Mouse (Mus musculus) left cerebral cortex, postnatal 25 days (tissue): ENCODE measurements at regions not wholly inside any gene's neighbourhood (a gene's known extent, or its start where the extent isn't known, plus 50 kb on each side); places are given as distances from the start of the nearest gene placed in this dataset.

Experiments used
- DNase-seq, 2 experiments: peaks; one replicate each; pipeline ENCODE4 v3.0.0; 2022; ENCODE audit warnings: low spot score in 2 of 2, mixed read lengths in 1 of 2
- intact Hi-C: fragments of 180-260 bp; cut with DNase I; formaldehyde crosslinking; loops from one replicate; pipeline ENCODE4 v1.15.1; 2025

- no peak for DNase-seq
- intact Hi-C loops: no loop called here
Observed at GRCm38 (mm10) chr3:37876016-37876765, 151.9 kb upstream of the Gm5148 start.

DNA sequence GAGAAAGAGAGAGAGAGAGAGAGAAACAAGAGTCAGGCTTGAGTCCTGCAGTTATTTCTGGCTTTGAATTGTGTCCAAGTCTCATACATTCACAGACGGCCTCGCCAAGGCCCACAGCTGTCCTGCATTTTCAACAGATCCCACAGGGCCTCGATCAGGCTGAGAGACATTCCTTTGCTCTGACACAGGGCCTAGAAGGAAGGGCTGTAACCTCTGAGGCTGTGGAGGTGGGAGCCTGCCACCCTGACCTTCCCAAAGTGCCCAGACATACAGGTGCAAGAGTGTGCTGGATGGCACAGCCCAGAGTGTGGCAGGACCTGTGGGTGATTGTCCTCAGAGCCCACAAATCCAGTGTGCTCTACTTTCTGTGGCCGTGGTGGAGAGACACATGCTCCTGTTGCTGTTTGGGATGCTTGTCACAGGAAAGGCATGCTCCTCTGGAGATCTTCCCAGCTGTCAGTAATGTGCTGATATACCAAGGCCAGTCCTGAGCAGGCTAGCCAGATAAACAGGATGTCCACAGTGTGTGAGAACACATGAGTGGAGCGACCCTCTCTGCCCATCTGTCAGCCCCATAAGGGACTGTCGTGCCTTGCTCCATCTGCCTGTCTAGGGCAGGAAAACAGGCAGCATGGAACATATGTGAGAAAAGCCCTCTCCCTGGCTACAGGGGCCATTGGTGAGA, 151.2 kb upstream of the Gm5148 start:
- intact Hi-C loops: no loop called here
- DNase-seq: peak in 1 of 2 experiments; percentile 23

GRCm38 (mm10) chr3:37874864-37875263, 150.6 kb upstream of the Gm5148 start:
- no peak for DNase-seq
- intact Hi-C loops: no loop called here

GRCm38 (mm10) chr3:37874346-37874745, 150.1 kb upstream of the Gm5148 start:
- intact Hi-C loops: no loop called here
- no peak for DNase-seq

DNA sequence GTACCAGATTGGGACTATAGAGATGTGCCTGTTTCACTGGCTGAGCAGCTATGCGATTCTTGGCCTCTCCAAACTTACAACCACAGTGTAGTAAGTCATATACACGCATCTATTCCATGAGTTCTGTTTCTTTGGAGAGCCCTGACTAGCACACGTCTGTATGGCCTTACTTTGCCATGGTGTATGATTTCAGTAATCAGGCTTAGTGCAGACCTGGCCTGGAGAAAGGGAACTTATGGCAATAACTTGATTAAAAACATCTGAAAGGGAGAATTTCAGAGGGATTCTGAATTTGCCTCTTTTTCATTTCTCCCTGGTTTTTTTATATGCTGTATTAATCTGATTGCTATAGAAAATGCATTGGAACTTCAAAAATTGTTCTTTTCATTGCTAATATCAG, 148.0 kb upstream of the Gm5148 start:
- DNase-seq: no peak
- intact Hi-C loops: no loop called here

DNA sequence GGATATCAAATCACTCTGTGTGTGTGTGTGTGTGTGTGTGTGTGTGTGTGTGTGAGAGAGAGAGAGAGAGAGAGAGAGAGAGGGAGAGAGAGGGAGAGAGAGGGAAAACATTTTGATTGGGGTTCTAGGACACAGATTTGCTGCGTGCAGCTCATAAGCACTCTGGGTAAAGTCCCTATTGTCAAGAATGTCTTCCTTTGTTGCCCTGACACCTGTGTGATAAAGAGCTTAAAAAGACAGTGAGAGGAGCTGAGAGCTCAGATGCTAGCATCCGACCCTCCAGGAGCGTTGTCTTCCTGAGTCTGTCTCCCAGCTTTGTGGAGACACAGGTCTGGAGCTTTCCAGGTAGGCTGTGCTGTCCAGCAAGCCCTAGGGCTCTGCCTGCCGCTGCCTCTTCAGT, 146.8 kb upstream of the Gm5148 start:
- intact Hi-C loops: no loop called here
- DNase-seq: no peak

DNA sequence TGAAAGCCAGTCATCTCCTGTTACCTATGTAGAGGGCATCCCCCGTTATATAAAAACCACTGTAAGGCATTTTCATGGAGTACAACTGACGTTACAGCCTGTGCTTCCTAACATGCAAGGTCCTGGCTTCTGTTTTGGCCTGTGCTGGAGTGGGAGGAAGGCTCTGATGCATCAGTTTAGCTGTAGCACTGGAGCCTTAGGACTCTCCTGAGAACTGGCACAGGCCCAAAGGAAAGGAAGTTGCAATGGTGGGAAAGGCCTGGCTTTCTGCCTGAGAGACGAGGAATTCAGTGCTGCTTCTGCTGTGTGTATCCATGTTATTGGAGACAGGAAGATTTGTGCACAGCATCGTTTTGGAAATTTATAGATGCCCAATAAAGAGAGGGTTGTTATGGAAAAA, 144.2 kb upstream of the Gm5148 start:
- intact Hi-C loops: no loop called here
- DNase-seq: no peak

DNA sequence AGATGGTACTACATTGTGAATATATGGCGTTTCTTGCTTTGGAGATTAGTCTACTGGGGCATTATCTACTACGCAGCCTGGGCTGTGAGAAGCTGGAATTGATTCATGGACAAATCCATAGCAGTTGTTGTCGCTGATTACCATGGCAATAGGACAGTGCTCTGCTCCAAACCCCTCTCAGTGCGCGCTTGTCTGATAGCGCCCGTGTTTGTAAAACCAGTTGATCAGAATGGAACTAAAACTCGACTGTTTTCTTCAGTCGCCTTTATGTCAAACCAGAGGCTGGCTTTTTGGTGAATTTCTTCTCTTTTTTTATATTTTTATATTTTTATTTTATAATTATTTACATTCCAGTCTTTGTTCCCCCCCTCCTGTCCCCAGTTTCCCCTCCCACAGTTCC, 138.5 kb upstream of the Gm5148 start:
- intact Hi-C loops: no loop called here
- no peak for DNase-seq

- intact Hi-C loops: no loop called here
- DNase-seq: no peak
Observed at GRCm38 (mm10) chr3:37860715-37861461, 136.6 kb upstream of the Gm5148 start.

DNA sequence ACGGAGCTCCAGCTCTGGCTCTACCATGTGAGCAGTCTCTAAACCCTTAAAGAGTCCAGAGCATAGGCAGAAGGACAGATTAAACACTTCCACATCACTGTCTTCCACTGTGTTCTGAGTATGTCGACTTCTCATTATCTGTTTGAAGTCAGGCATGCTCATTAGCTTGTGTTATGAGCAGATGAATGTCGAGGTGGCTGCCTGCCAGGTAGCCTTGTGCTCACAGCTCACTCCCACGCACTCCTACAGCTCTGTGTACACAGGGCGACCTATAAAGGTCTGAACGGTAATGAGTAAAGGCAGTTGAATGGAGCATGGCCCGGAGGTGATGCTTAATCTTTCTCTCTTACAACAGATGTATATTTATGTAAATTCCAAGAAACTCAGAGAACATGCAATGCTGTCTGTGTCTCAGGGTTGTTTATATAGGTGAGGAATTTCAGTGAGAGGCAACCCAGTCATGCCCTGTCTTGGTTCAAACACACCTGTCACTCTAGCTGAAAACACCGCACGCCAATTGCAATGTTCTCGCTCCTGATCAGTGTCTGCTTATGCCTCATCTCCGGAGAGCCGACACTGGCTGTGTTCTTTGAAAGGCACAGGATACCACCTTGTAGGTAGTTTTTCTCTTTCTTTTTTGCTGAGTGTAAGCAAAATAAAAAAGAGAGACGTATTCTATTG, 135.9 kb upstream of the Gm5148 start:
- intact Hi-C loops: no loop called here
- DNase-seq: peak in 1 of 2 experiments; percentile 31

DNA sequence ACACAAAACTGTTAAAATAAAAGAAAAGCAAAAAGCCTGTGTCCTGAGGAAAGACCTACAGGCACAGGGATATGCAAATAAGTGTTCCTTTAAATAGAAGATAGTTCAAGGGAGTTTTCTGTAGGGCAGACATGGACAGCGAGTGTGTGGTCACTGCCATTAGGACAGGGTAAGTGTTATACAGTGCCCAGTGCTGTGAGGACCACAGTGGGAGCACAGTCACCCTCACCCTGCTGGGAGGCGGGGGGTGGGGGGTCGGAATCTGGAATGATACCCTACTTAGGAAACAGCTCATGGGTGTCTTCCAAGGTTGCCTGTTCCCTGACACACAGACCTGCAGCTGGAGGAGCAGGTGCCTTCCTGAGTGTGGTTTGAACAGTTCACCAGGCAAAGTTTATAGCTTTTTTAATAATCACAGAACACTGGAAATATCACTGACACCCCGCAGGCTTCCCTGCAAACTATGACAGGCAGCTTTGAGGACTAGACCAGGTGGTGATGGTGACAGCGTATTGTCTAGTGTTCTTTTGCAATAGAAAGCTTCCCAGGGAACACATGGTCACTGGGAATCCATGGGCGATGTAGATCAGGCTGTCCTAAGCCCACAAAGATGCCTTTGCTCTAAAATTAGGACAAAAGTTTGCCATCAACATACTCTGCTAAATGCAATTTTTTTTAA, 134.5 kb upstream of the Gm5148 start:
- DNase-seq: no peak
- intact Hi-C loops: no loop called here

- intact Hi-C loops: no loop called here
- DNase-seq: no peak
Observed at GRCm38 (mm10) chr3:37846191-37847003, 122.1 kb upstream of the Gm5148 start.

GRCm38 (mm10) chr3:37845313-37846023, 121.2 kb upstream of the Gm5148 start:
- intact Hi-C loops: no loop called here
- DNase-seq: no peak

DNA sequence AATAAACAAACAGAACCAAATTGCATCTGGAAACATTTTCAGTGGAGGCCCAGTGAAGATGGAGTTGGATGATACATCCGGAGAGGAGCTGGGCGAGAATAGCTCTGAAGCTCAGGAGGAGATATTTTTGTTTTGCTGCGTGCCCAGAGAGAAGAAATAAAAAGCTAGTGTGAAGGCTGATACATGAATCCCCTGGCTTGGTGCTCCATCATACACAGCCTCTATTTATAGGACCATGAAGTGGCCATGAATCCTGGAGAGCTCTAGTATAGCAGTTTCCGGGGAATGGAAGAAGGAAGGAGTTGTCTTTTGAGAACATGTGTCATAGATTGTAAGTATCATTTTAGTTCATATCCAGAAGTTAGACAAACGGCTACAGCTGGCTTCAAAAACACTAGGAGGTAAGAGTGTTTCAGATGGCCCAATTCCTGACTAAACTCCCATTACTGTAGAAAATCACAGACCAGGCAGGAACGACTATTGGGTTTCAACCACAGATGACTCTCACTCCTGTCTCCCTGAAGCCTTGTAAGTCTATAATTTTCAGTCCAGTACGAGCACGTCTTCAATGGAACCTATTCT, 120.5 kb upstream of the Gm5148 start:
- intact Hi-C loops: no loop called here
- peak in 1 of 2 experiments; percentile 67 for DNase-seq

GRCm38 (mm10) chr3:37842289-37842688, 118.0 kb upstream of the Gm5148 start:
- intact Hi-C loops: no loop called here
- DNase-seq: no peak

DNA sequence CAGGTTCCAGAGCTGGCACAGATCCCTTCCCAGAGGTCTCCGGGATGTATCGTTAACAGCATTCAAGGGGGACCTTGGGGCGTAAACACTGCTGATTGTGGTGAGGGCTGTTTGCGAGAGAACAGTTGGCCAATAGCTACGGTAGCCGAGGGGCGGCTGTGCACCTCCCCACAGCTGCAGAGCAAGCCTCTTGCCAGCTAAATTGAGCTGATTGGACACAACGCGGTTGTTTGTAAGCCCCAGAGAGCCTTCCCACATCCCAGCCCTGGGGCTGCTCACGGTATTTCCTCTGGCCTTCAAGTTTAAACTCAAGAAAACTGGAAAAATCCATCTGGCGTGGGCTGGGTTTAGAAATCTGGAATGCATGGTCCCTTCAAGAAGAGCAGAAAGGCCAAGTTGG, 114.6 kb upstream of the Gm5148 start:
- no peak for DNase-seq
- intact Hi-C loops: no loop called here

- intact Hi-C loops: no loop called here
Observed at GRCm38 (mm10) chr3:37836749-37837148, 112.5 kb upstream of the Gm5148 start.

GRCm38 (mm10) chr3:37835687-37836086, 111.4 kb upstream of the Gm5148 start:
- DNase-seq: no peak
- intact Hi-C loops: no loop called here

More at GRCm38 (mm10) chr3:37836749-37837148, 112.5 kb upstream of the Gm5148 start:
- no peak for DNase-seq
